Mouse (Mus musculus) liver, postnatal 0 days (tissue): ENCODE measurements around the gene Osbpl7.

Experiments
- CTCF ChIP-seq: sonication (generic); IDR thresholded peaks from 2 replicates; pipeline ENCODE4 v1.5.1; 2016; ENCODE audit warnings: antibody characterized with exemption, low read depth
- EP300 ChIP-seq: IDR thresholded peaks from 2 replicates; pipeline ENCODE4 v1.6.1; 2016; ENCODE audit warnings: antibody characterized with exemption, low read depth, mild to moderate bottlenecking

DNA sequence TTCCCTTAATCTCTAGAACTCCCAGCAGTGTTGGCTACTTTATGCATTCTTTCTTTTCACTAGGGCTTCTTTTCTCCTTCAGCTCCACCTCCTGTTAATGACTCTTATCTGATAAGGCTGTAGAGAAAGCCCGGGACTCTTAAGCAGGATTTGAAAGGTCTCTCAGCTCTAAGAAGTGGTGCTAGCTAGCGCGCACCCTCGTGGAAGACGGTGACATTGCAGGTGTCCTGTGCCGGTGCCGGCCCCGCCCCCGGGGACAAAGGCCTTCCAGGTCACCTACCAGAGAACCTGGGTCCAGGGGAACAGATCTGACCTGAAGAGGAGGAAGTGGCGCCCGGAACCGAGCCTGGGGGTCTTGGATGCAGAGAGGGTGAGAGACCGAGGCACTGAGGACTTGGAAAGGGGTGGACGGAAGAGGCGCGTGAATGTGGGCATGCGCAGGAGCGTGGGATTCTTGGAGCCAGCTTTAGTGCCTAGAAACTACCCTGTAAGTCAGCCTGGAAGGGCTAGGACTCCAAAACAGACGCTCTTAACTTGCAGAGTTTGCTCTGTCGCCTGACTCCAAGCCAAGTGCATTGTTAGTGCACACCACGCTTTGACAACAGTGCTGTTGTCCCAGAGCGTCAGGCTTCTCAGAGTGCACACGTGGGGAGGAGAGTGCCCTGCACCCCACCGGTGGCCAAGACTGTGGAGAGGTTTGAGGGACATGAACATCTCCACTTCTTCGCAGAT lies 20.6 kb upstream of the Osbpl7 start, which contains the start of gene Scrn2:
- TF ChIP-seq CTCF (peak; percentile 92), EP300 (no peak)
